Mouse (Mus musculus) thymus, postnatal 14 days (tissue): ENCODE measurements around the gene Nr1d1.

ENCODE experiments used
- DNase-seq: peaks from one replicate; pipeline ENCODE4 v3.0.0; 2021

The Nr1d1 gene

GRCm38 (mm10) chr11:98787691-98788090, 12.6 kb upstream of the Nr1d1 start:
- no peak for DNase-seq

GRCm38 (mm10) chr11:98787229-98787628, 12.1 kb upstream of the Nr1d1 start:
- no peak for DNase-seq

- peak; percentile 93 for DNase-seq
Observed at GRCm38 (mm10) chr11:98786359-98787214, 11.5 kb upstream of the Nr1d1 start.

GRCm38 (mm10) chr11:98785772-98786281, 10.7 kb upstream of the Nr1d1 start:
- DNase-seq = peak; percentile 86

GRCm38 (mm10) chr11:98785214-98785613, 10.1 kb upstream of the Nr1d1 start:
- no peak for DNase-seq

DNA sequence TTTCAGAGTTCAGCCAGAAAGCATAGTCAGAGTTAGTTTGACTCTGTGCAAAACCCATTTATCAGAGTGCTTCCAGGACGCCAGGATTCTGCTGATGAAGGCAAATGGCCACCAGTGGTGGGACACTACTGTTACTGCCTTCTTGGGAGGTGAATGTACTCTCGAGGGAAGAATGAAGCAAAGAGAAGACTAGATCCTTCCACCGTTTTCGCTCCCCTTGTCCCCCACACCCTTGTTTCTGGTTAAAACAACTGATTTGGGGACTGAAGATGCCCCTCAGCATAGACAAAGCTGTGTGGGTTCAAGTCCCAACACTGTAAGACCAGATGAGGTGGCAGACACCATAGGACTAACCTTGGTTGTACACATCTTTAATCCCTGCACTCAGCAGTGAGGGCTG, 9.0 kb upstream of the Nr1d1 start:
- no peak for DNase-seq

- DNase-seq = peak; percentile 81
Observed at GRCm38 (mm10) chr11:98783236-98783696, 8.1 kb upstream of the Nr1d1 start.

DNA sequence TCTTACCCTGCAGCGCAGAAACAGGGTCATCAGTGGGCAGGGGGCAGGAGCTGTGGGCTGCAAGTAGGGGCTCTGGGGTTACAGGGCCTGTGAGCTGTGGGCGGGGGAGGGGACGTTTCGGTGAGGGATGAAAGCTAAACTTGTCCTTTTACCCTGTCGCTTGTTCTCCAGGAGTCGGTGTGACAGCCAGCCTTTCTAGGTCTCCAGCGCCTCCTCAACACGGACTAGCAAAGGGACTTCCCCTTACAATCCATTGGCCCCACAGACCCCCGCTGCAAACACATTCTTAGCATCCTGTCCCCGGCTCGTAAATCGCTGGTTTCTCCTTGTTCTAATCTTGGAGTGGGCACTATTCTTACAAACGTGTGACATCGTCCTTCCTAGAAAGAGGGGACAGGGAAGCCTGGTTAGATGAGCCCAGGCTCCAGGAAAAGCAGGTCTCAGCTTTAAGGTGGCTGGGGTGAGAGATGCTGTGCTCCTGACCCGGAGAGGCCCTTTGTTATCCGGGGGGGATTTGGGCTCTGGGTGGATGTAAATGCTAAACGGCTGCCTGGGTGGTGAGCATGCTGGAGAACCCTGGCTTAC, 7.6 kb upstream of the Nr1d1 start:
- DNase-seq = peak; percentile 44

GRCm38 (mm10) chr11:98781851-98782512, 6.8 kb upstream of the Nr1d1 start:
- no peak for DNase-seq

GRCm38 (mm10) chr11:98777888-98778287, 2.8 kb upstream of the Nr1d1 start:
- DNase-seq = no peak

DNA sequence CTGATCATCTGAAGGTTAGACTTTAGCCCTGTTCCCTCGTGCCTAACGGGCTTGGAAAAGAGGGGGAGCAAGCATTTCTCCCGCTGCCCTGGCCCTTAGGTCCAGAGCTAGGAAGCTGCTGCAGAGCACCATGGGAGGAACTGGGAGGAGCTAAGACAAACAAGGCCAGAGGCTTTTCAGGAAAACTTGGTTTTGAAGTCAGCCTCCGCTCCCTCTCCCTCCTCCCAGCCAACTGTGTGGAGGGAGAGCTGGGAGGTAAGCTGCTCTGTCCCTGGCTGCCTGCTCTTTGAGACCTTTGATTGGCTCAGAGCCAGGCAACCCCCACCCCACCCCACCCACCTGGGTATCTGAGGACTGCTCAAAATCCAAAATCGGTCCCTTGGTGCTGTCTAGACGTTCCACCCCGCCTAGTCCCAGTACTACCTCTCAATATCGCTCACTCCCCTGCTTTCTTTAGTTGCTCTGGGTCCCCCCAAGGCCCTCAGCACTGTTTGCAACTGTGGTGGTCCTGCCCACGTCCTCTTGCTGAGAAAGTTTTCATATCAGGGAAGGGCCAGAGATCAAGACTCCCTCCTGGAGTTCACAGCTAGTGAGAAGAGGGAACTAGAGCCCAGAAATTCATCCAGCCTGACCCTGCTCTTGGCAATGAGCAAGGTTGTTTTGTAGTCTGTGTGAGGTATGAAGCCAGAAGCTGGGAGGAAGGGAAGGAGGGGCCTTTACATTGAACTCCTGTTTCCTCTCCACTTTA, 1.9 kb upstream of the Nr1d1 start:
- DNase-seq = no peak

GRCm38 (mm10) chr11:98776052-98776764, 1.1 kb upstream of the Nr1d1 start:
- DNase-seq = no peak

DNA sequence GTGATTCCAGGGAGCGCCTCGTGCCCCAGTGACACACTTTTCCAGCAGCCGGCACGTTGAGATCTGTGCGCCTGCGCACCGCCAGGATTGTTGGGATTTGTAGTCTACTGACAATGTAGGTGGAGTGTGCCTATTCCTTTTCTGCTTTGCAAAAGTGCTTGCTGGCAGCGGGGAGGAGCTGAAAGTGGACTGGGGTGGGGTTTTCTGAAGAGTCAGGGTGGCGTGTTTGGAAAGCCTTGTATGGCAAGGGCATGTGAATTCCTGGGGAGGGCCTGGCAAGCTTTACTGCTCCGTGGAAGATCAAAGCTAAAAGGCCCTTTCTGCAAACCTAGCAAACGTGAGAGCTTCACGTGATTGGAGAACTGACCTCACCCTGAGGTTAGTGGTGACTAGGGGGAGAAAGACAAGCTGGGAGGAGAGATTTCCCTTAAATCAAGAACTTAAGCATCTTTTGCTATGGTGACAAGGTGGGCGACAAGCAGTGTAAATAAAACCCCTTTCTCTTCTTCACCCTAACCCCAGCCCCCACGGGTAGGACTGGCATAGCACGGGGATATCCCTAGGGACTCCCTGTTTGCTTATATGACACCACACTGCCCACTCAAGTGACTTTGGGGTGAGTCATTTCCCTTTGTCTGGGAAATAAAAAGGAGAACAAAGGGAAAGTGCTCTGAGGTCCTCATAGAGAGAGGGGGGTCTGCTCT, 367 bp upstream of the Nr1d1 start:
- peak; percentile 90 for DNase-seq

- peak; percentile 98 for DNase-seq
Observed at GRCm38 (mm10) chr11:98773635-98774295, 1.4 kb downstream of the Nr1d1 start.

GRCm38 (mm10) chr11:98772667-98773171, 2.4 kb downstream of the Nr1d1 start:
- no peak for DNase-seq

GRCm38 (mm10) chr11:98771844-98772525, 3.1 kb downstream of the Nr1d1 start:
- no peak for DNase-seq

- DNase-seq = no peak
Observed at GRCm38 (mm10) chr11:98771131-98771530, 4.0 kb downstream of the Nr1d1 start.

DNA sequence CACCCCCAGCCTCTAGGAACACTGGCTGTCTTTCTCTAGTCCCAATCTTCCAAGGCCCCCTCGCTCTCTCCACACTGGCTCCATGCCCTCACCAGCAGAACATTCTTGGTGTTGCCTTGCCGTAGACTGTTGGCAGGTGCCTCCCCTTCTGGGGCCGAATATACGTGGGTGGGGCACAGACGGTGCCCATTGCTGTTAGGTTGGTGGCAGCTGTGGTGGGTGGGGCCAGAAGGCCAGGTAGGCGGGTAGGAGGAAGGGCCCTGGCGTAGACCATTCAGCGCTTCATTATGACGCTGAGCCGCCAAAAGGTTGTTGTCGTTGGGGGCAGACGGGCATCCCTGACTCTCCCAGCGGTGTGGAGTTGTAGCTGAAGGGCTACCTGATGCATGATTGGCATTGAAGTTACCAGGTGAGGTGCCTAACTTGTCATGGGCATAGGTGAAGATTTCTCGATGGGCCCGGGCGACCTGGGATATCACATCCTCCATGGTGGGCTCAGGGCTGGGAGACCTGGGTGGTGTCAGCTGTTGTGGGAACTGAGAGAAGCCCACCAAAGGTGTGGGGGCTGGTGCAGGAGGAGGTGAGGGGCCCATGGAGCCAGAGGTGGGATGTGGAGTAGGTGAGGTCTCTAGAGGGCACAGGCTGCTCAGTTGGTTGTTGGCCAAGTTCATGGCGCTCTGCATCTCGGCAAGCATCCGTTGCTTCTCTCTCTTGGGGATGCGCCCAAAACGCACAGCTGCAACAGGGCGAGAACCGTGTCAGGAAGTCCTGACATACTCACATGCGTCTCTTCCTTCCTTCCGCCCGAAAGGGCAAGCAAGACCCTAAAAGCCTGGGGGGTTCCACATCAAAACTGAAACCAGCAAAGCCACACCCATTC, 4.8 kb downstream of the Nr1d1 start:
- no peak for DNase-seq
